Mouse (Mus musculus) hindbrain, embryonic 12.5 days (tissue): ENCODE measurements around the gene Maml3. TPM values are rescaled to one million over a fixed set of nuclear protein-coding genes. Genes with fewer than 3 reads are reported as not detected.

Source experiments
- ATAC-seq: fragments of 200-750 bp; cut with Nextera tagmentation; 2 replicates; pipeline ENCODE4 v1.8.0; 2017; ENCODE audit warnings: moderate TSS enrichment; ENCODE audit not compliant: low FRiP score
- H3K27ac ChIP-seq: fragments of 300-500 bp; sonication (generic); 2 replicates; pipeline ENCODE4 v1.5.1; 2016; ENCODE audit warnings: mild to moderate bottlenecking
- H3K27me3 ChIP-seq: fragments of 300-500 bp; sonication (generic); 2 replicates; pipeline ENCODE4 v1.6.1; 2016; ENCODE audit warnings: mild to moderate bottlenecking
- H3K36me3 ChIP-seq: fragments of 300-500 bp; sonication (generic); 2 replicates; pipeline ENCODE4 v1.6.1; 2016; ENCODE audit warnings: mild to moderate bottlenecking
- H3K4me1 ChIP-seq: fragments of 300-500 bp; sonication (generic); 2 replicates; pipeline ENCODE4 v1.6.1; 2016
- H3K4me2 ChIP-seq: fragments of 300-500 bp; sonication (generic); replicated peaks from 2 replicates; pipeline ENCODE4 v1.6.1; 2016; ENCODE audit warnings: mild to moderate bottlenecking
- H3K4me3 ChIP-seq: fragments of 300-500 bp; sonication (generic); 2 replicates; pipeline ENCODE4 v1.5.1; 2016; ENCODE audit warnings: mild to moderate bottlenecking
- H3K9ac ChIP-seq: fragments of 300-500 bp; sonication (generic); 2 replicates; pipeline ENCODE4 v1.6.1; 2016; ENCODE audit warnings: mild to moderate bottlenecking, moderate library complexity
- H3K9me3 ChIP-seq: fragments of 300-500 bp; sonication (generic); replicated peaks from 2 replicates; pipeline ENCODE4 v1.6.1; 2016; ENCODE audit warnings: mild to moderate bottlenecking
- WGBS: fragments of 180-500 bp; shearing (Covaris S2); methylation state at CpG from one replicate; pipeline ENCODE4 v1.1.7; 2016; 5-methylcytosine and 5-hydroxymethylcytosine counted together
- polyA plus RNA-seq: library from polyadenylated mRNA; unstranded; fragments of >200 nt; fragmentation: Nextera tagmentation; extraction: Ambion mirVana; gene quantifications from 2 replicates; pipeline ENCODE4 v1.2.1, GENCODE M21; 2016

Maml3 gene
- polyA plus RNA-seq, 1 experiment from 2014 or later = 8.3 TPM

DNA sequence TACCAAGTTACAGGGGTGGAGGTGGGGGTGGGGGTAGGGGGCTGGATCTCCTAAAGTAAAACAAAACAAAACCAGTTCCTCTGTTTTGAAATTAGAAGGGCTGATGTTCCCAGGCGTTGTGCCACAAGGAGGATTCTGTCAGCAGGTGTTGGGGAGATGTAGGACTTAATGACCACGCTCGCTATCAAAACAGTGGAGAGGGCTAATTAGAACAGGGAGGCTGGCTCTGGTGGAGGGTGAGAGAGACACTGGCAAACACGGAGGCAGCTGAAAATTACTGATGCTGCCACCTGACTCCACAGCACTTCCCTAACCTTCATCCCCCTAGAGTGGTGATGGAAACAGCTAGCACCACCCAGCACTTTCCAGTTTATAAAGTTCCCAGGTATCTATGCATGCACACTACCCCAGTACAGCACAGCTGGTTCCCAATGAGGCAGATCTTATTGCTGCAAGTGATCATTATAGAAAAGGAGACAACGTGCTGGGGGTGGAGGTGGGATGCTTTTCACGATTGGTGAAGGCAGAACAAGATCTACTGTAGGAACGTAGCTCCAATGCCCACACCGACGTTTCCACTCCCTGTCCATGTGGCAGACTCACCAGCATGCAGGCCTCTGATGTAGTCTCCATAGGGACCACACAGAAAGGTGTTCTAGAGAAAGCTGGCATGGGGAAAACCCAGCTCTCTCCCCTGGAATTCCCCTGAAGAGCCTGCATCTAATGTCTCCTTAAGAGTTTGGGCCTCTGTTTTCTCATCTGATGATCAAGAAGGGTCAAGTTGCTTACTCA is 332.8 kb downstream of the Maml3 start:
- WGBS = 64% methylated on average over 9 of the region's 9 CpGs
- H3K27me3 ChIP-seq = no peaks in the 10 kb centered on the region
- H3K9ac ChIP-seq = no peak overlapping the region
- peaks cover 9% of the 10 kb centered on the region; the same call in 1 of the 2 replicates for H3K4me1 ChIP-seq
- H3K9me3 ChIP-seq = 0 out of 2 replicates have a peak, but pooled peaks cover 6% of the 10 kb centered on the region
- no peak overlapping the region for H3K4me3 ChIP-seq
- ATAC-seq = peak; percentile 48; the same call in 1 of the 2 replicates
- H3K4me2 ChIP-seq = no peak overlapping the region
- no peak overlapping the region for H3K27ac ChIP-seq
- H3K36me3 ChIP-seq = peaks cover 2% of the 10 kb centered on the region; the same call in 1 of the 2 replicates

DNA sequence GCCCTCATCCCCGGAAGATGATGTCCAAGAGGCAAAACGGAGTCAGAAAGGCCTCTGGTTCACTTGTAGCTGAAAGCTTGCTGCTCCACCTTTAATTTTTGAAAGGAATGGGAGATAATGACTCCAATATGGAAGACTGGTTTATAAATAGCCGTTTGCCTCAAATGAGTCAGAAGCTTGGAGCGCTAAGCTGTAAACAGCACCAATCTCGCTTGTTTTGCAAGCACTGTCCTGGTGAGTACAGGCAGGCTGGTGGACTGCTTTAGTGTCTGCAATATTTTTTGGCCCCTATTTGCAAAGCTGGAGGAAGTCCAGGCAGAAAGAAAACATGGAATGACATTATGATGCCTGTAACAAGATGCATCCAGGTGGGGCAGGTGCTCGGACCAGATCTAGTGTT is 335.7 kb downstream of the Maml3 start:
- 94% methylated on average over 6 of the region's 6 CpGs for WGBS

DNA sequence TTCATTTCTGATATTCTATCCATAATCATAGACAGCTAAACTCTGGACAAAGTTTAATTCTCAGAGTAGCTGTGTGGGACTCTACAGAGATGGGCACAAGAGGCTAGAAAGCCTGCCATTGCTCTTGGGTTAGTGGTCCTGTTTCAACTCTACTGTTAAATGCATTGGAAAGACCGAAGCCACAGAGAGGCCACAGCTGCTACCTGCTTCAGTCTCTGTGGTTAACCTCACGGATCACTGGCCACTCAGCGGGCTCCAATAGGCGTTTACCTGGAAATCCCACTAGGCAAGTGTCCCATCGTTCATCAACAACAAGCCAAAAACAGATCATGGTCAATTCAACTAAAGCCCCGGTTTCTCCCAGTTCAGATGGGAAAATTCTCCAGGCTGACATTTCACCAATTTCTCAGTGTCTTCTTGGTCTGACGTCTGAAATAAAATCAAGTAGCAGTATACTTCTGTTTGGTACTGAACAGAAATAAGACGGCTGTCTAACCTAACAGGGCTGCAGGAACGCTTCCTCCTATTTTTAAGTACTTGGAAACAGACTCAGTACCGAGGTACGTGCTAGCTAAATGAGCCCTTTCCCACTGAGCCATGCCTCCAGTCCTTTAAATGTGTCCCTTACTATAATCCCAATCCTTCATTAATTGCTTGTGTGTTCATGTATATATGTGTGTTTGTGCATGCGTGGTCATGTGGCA is 339.5 kb downstream of the Maml3 start:
- Histone ChIP-seq H3K4me2 (no peak overlapping the region), H3K4me3 (no peak overlapping the region), H3K27me3 (no peaks in the 10 kb centered on the region), H3K27ac (0 out of 2 replicates have a peak overlapping the region, but pooled peaks have one; percentile 17), H3K4me1 (peaks cover 12% of the 10 kb centered on the region; the same call in 1 of the 2 replicates), H3K36me3 (peaks cover 2% of the 10 kb centered on the region; the same call in 1 of the 2 replicates), H3K9me3 (no peaks in the 10 kb centered on the region), H3K9ac (no peak overlapping the region)
- ATAC-seq = no peak
- WGBS = 82% methylated on average over 12 of the region's 12 CpGs

More for the DNA sequence above, 335.7 kb downstream of the Maml3 start:
- H3K4me2 ChIP-seq = no peak overlapping the region
- no peak overlapping the region for H3K4me3 ChIP-seq
- no peak overlapping the region for H3K9ac ChIP-seq
- no peaks in the 10 kb centered on the region for H3K27me3 ChIP-seq
- peaks cover 9% of the 10 kb centered on the region; the same call in 1 of the 2 replicates for H3K4me1 ChIP-seq
- 0 out of 2 replicates have a peak, but pooled peaks cover 6% of the 10 kb centered on the region for H3K9me3 ChIP-seq
- ATAC-seq = no peak
- peaks cover 2% of the 10 kb centered on the region; the same call in 1 of the 2 replicates for H3K36me3 ChIP-seq
- H3K27ac ChIP-seq = no peak overlapping the region

DNA sequence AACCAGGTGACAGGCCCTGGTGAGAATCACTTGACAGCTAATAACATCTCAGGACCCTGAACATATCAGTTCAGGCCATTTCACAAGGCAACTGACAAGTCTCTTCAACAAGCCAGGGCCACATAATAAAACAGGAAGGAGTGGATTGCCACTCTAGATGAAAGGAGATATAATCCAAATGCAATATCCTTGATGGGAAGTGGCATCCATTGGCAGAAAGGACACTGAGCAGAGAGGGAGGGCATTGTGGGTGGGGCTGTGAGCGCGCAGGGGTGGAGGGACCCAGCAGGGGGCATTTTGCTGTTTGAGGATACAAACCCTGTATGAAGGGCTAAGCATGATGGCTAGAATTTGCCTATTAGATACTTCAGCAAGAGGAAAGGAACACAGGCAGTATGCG is 340.7 kb downstream of the Maml3 start:
- H3K27ac ChIP-seq = no peak overlapping the region
- H3K4me3 ChIP-seq = no peak overlapping the region

DNA sequence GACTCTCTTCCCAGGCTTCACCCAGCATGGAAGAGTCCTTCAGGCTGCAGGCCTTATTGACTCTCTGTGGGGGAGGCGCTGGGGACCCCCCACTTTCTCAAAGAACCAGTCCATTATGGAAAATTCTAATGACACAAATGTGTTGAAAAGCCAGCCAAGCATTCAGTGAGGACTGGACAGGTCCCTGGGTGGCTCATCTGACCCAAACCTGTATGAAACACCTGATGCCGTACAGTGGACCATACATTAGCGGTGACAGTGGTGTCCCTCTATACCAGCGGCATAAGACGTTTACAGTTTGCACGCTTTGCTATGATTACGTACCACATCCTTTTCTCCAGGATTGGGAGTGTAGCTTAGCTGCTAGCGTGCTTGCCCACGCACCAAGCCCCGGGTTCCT is 342.0 kb downstream of the Maml3 start:
- Histone ChIP-seq H3K4me3 (no peak overlapping the region), H3K9ac (no peak overlapping the region), H3K27me3 (no peaks in the 10 kb centered on the region), H3K4me1 (peaks cover 10% of the 10 kb centered on the region; the same call in 1 of the 2 replicates), H3K9me3 (no peaks in the 10 kb centered on the region), H3K36me3 (no peaks in the 10 kb centered on the region), H3K27ac (peak overlapping the region; percentile 52), H3K4me2 (no peak overlapping the region)
- 93% methylated on average over 10 of the region's 10 CpGs for WGBS
- ATAC-seq = no peak

More for the DNA sequence above, 340.7 kb downstream of the Maml3 start:
- WGBS = 91% methylated on average over 3 of the region's 3 CpGs
- peaks cover 12% of the 10 kb centered on the region; the same call in 1 of the 2 replicates for H3K4me1 ChIP-seq
- H3K4me2 ChIP-seq = no peak overlapping the region
- no peaks in the 10 kb centered on the region for H3K27me3 ChIP-seq
- ATAC-seq = no peak
- H3K9me3 ChIP-seq = no peaks in the 10 kb centered on the region
- no peak overlapping the region for H3K9ac ChIP-seq
- H3K36me3 ChIP-seq = peaks cover 2% of the 10 kb centered on the region; the same call in 1 of the 2 replicates

DNA sequence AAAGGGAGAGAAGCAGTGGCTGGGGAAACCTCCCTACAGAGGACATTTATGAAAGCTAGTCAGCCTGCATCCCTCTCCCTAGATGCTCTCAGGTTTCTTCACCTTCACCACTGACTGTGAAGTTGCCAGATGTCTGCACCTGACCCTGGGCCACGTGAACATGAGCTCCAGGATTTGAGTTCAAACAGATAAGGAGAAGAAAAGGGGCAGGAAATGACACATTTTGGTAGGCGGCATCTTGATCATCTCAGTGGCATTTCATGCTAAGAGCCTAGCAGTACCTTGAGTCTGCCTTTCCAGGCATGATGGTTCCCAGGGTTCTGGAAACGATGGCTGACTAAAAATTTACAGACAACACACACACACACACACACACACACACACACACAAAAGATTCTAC is 345.3 kb downstream of the Maml3 start:
- no peak overlapping the region for H3K9ac ChIP-seq
- no peaks in the 10 kb centered on the region for H3K36me3 ChIP-seq
- H3K4me1 ChIP-seq = peaks cover 10% of the 10 kb centered on the region; the same call in 1 of the 2 replicates
- no peaks in the 10 kb centered on the region for H3K9me3 ChIP-seq
- H3K4me2 ChIP-seq = no peak overlapping the region
- H3K27me3 ChIP-seq = no peaks in the 10 kb centered on the region
- H3K4me3 ChIP-seq = no peak overlapping the region
- WGBS = 77% methylated on average over 3 of the region's 3 CpGs
- ATAC-seq = no peak
- no peak overlapping the region for H3K27ac ChIP-seq

DNA sequence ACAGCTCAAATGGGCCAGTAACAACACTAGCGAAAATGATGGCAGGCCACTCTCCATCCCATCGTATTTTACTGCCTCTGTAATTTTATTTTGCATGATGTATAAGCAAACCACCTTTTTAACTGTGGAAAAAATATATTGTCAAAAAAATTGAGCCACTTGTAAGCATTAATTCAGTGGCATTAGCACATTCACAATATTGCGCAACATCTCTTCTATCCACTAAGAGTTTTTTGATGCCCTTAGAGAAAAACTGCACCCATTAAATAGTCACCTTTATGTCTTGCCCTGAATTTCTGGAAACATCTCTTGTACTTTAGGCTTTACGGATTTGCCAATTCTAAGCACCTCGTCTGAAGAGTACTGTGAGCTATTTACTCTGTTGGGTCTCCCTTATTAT is 347.8 kb downstream of the Maml3 start:
- H3K9me3 ChIP-seq = no peaks in the 10 kb centered on the region
- peaks cover 6% of the 10 kb centered on the region for H3K4me1 ChIP-seq
- no peak for ATAC-seq
- no peaks in the 10 kb centered on the region for H3K27me3 ChIP-seq
- no peaks in the 10 kb centered on the region for H3K36me3 ChIP-seq
- H3K27ac ChIP-seq = no peak overlapping the region
- no peak overlapping the region for H3K4me3 ChIP-seq
- H3K9ac ChIP-seq = no peak overlapping the region
- no peak overlapping the region for H3K4me2 ChIP-seq
- WGBS = 96% methylated on average over 5 of the region's 5 CpGs

DNA sequence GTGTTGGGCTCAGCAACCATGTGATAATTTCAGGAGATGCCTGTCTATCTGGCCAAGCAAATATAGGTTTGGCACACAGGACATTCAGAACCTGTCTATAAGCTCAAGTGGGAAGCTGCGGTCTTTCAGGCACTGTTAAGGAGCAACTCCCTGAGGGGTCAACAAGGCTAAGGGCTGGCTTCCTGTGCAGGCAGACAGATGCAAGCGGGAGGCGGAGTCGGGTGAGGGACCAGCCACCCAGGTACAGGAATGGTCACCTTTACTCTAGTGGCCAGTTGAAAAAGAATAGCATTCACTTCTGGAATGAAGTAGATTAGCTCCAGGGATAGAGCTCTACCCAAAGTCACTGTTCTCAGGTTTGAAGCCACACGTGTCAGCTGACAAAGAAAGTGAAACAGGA is 348.6 kb downstream of the Maml3 start:
- Histone ChIP-seq H3K27ac (no peak overlapping the region), H3K9me3 (no peaks in the 10 kb centered on the region), H3K4me2 (no peak overlapping the region), H3K9ac (no peak overlapping the region), H3K4me3 (no peak overlapping the region), H3K4me1 (peaks cover 9% of the 10 kb centered on the region), H3K36me3 (no peaks in the 10 kb centered on the region), H3K27me3 (no peaks in the 10 kb centered on the region)
- no peak for ATAC-seq
- WGBS = 78% methylated on average over 5 of the region's 5 CpGs

DNA sequence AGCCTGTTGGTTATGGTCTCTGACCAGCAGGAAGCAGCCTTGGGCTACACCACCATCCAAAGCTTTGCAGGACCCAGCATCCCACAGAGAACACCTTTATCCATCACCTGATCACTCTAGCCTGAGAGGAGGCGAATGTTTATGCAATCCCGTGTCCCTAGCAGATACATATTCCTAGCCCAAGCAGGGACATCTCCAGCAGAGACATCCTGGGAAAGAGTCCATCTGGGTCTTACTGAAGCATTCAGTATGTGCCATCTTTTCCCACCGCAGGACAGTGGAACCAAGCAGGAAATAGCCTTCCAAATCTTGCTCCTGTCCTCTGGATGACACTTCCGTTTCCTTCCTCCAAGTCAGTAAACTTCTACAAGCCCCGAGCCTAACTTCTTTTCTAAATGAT is 351.6 kb downstream of the Maml3 start:
- 85% methylated on average over 5 of the region's 5 CpGs for WGBS
- peaks cover 36% of the 10 kb centered on the region for H3K4me1 ChIP-seq

DNA sequence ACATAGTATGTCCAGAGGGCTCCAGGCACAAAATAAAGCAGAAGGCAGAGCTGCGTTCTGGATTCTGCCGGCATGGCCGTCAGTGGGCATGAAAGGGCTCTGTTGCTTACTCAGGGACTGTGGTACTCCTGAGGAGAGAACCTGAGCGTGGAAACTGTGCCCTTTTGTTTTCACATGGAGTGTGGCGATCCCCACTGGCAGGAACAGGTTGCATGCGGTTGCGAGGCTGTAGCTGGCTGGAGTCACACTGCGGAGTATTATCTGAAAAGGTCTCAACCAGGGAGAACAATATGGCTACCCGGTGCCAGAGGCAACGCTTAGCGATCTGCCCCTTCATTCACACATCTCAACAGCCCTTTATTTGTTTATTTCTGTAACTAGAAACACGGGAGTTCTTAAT is 353.4 kb downstream of the Maml3 start:
- H3K27me3 ChIP-seq = no peaks in the 10 kb centered on the region
- peak overlapping the region; percentile 92; the same call in 1 of the 2 replicates for H3K27ac ChIP-seq
- H3K9ac ChIP-seq = no peak overlapping the region
- 68% methylated on average over 12 of the region's 12 CpGs for WGBS
- ATAC-seq = no peak
- no peak overlapping the region for H3K4me2 ChIP-seq
- no peak overlapping the region for H3K4me3 ChIP-seq
- peaks cover 36% of the 10 kb centered on the region for H3K4me1 ChIP-seq
- no peaks in the 10 kb centered on the region for H3K36me3 ChIP-seq
- H3K9me3 ChIP-seq = no peaks in the 10 kb centered on the region

More for the DNA sequence above, 351.6 kb downstream of the Maml3 start:
- H3K4me2 ChIP-seq = no peak overlapping the region
- H3K9me3 ChIP-seq = no peaks in the 10 kb centered on the region
- ATAC-seq = no peak
- no peak overlapping the region for H3K9ac ChIP-seq
- H3K27ac ChIP-seq = no peak overlapping the region
- H3K36me3 ChIP-seq = no peaks in the 10 kb centered on the region
- no peaks in the 10 kb centered on the region for H3K27me3 ChIP-seq
- H3K4me3 ChIP-seq = no peak overlapping the region

DNA sequence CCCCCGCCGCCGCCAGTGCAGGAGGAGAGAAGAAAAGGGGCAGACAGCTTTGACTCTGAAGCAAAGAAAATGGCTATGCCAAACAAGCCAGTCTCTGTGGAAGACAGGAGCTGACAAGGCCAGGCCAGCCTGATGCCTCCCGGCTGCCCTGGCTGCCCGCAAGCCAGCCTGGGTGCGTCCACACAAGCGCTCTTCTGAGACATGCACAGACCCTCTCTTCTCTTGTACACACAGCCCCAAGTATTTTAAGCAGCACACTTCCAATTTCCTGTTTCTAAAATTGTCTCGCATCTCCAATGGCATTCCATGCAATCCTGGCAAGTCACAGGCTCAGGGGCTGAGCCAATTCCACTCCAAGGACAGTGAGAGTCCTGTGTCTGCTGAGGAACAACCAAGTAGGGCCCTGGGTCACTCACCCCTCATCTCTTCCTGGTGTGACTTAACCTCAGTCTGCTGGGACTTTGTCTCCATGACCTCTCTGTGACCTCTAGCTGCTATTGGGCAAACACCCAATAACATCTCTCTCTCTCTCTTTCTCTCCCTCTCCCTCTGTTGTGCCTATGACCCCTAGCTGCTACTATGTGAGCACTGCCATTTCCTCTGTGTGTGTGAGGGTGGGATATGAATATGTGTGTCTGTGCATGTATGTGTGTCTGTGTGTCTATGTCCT is 354.9 kb downstream of the Maml3 start:
- 21% methylated on average over 8 of the region's 8 CpGs for WGBS
- ATAC-seq = peak; percentile 57
- peak overlapping the region; percentile 13; the same call in 1 of the 2 replicates for H3K4me2 ChIP-seq

DNA sequence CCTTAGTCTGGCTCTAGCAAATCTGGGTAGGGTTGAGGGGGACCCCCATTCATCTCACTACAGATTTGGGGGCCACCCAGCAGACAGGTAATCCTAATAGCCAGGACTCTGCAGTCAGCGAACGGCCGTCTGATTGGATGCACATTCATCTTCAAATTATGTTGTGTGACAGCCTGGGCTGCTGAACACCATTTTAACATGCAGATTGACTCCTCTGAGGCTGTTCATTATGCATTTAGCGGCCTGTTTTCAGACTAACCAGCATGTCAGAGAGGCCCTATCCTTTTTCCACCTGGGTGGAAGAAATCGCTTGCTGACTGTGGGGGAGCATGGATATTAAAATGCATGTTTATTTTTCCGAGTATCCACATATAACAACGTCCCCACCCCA is 355.5 kb downstream of the Maml3 start:
- Histone ChIP-seq H3K4me3 (no peak overlapping the region), H3K4me2 (peak overlapping the region; percentile 13; the same call in 1 of the 2 replicates), H3K9ac (peak overlapping the region; percentile 42), H3K27me3 (no peaks in the 10 kb centered on the region), H3K4me1 (peaks cover 36% of the 10 kb centered on the region), H3K9me3 (no peaks in the 10 kb centered on the region), H3K36me3 (no peaks in the 10 kb centered on the region), H3K27ac (peak overlapping the region; percentile 92)
- ATAC-seq = peak; percentile 80
- WGBS = 14% methylated on average over 7 of the region's 7 CpGs

More for the DNA sequence above, 354.9 kb downstream of the Maml3 start:
- Histone ChIP-seq H3K9ac (peak overlapping the region; percentile 42), H3K27me3 (no peaks in the 10 kb centered on the region), H3K4me3 (no peak overlapping the region), H3K9me3 (no peaks in the 10 kb centered on the region), H3K36me3 (no peaks in the 10 kb centered on the region), H3K27ac (peak overlapping the region; percentile 92), H3K4me1 (peaks cover 36% of the 10 kb centered on the region)
